ENCODE assay signal across 11 mouse cellular contexts in the genomic region with DNA sequence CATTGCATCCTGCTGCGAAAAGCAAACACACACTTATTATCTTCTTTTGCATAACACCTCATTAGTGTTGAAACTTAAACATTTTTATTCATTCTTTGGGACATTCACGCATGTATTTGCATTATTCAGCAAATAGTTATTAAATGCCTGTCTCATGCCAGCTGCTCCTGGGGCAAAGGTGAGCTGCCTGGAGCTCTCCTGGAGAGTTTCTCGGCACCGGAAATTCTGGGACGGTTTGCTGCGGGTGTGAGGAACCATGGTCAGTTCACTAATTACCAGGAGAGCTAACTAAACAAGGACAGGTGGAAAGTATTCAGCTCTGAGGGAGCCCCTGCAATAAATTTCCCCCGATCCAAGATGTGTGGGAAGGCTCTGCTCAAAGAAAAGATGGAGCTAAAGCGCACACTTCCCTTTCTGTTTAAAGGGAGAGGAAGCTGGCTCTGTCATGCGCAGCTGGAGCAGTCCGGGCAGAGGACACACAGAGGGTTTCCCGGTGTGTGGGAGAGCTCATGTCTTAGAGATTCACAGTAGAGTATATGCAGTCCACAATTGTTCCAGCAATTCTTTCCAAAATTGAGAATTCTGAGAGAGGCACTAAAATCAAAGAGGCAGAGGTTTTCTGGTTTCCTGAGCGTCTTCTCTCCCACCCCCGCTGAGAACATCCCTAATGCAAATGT. TPM values are rescaled to one million over a fixed set of nuclear protein-coding genes. Genes with fewer than 3 reads are reported as not detected.
DNase-seq lines count a peak whose midpoint lies in the region; ATAC-seq and TF ChIP-seq lines count a peak whose summit lies in the region.
"Had no signal": no experiment of that assay in that cellular context is flagged by ENCODE, and none has a peak within 500 bp of the region (broad histone marks: within the 10 kb centered on the region; RNA-seq: fewer than 3 reads in every experiment).

No protein-coding gene starts in this region.

- no peak for DNase-seq in heart, adult 18-20 months
- no peak for DNase-seq in retina, postnatal 1 day
- no peak for DNase-seq in natural killer cell, adult 2 months (ENCODE audit: low spot score in 2 of 2)
- DNase-seq: thymus, adult 18-20 months had no signal

- no peaks in the 10 kb centered on the region for H3K36me3 ChIP-seq in heart, embryonic 15.5 days
- no peaks in the 10 kb centered on the region for H3K36me3 ChIP-seq in intestine, postnatal 0 days (ENCODE audit: control insufficient read depth, insufficient read depth)
- H3K36me3 ChIP-seq in limb, embryonic 15.5 days = no peaks in the 10 kb centered on the region
- H3K36me3 ChIP-seq: embryonic facial prominence, embryonic 12.5 days had no signal

- no peaks in the 10 kb centered on the region for H3K4me1 ChIP-seq in heart, embryonic 15.5 days (replicated peaks)
- no peaks in the 10 kb centered on the region for H3K4me1 ChIP-seq in brown adipose tissue, adult 24 weeks (ENCODE audit: control insufficient read depth, insufficient read depth, insufficient read length, low read length)
- no peaks in the 10 kb centered on the region for H3K4me1 ChIP-seq in intestine, postnatal 0 days (replicated peaks; ENCODE audit: control insufficient read depth, insufficient read depth, low read length)
- H3K4me1 ChIP-seq in limb, embryonic 15.5 days = peaks cover 3% of the 10 kb centered on the region; the same call in 1 of the 2 replicates

- 36% methylated on average over 13 of the region's 13 CpGs for WGBS in heart, embryonic 15.5 days
- 30% methylated on average over 13 of the region's 13 CpGs for WGBS in intestine, postnatal 0 days
- WGBS in limb, embryonic 15.5 days = 30% methylated on average over 13 of the region's 13 CpGs

- H3K9ac ChIP-seq in heart, embryonic 15.5 days = no peak overlapping the region
- no peak overlapping the region for H3K9ac ChIP-seq in intestine, postnatal 0 days (ENCODE audit: low read depth, low read length)
- H3K9ac ChIP-seq in limb, embryonic 15.5 days = no peak overlapping the region
- H3K9ac ChIP-seq: embryonic facial prominence, embryonic 12.5 days; liver, embryonic 14.5 days had no signal

- H3K27ac ChIP-seq in heart, embryonic 15.5 days = no peak overlapping the region
- no peak overlapping the region for H3K27ac ChIP-seq in brown adipose tissue, adult 24 weeks (replicated peaks; ENCODE audit: low read depth, low read length)
- no peak overlapping the region for H3K27ac ChIP-seq in intestine, postnatal 0 days (ENCODE audit: low read depth, low read length)
- no peak overlapping the region for H3K27ac ChIP-seq in limb, embryonic 15.5 days
- H3K27ac ChIP-seq: embryonic facial prominence, embryonic 12.5 days; liver, embryonic 14.5 days had no signal

- no peaks in the 10 kb centered on the region for H3K9me3 ChIP-seq in heart, embryonic 15.5 days (replicated peaks)
- no peaks in the 10 kb centered on the region for H3K9me3 ChIP-seq in intestine, postnatal 0 days (ENCODE audit: control insufficient read depth)
- H3K9me3 ChIP-seq in limb, embryonic 15.5 days = no peaks in the 10 kb centered on the region
- H3K9me3 ChIP-seq: embryonic facial prominence, embryonic 12.5 days had no signal

- no peak for TF ChIP-seq CTCF in intestine, postnatal 0 days (IDR thresholded peaks at IDR 0.05; ENCODE audit: low read depth)

- ATAC-seq in heart, embryonic 15.5 days (replicated peaks; ENCODE audit: insufficient number of reproducible peaks, insufficient read depth, low FRiP score, low read depth) = no peak
- ATAC-seq in intestine, postnatal 0 days = no peak
- no peak for ATAC-seq in limb, embryonic 15.5 days (ENCODE audit: insufficient number of reproducible peaks, low FRiP score, low TSS enrichment, low read depth)
- ATAC-seq in activated CD4-positive, CD25-positive, alpha-beta regulatory T cell, adult 4 months = no peak

- 0 out of 2 replicates have a peak overlapping the region, but pooled peaks have one; percentile 13 for H3K4me3 ChIP-seq in heart, embryonic 15.5 days
- peak overlapping the region; percentile 18; the same call in 1 of the 2 replicates for H3K4me3 ChIP-seq in brown adipose tissue, adult 24 weeks (ENCODE audit: insufficient read depth, low read depth, low read length)
- H3K4me3 ChIP-seq in intestine, postnatal 0 days (ENCODE audit: low read depth, low read length) = no peak overlapping the region
- no peak overlapping the region for H3K4me3 ChIP-seq in limb, embryonic 15.5 days
- H3K4me3 ChIP-seq: embryonic facial prominence, embryonic 12.5 days had no signal

- no peaks in the 10 kb centered on the region for H3K27me3 ChIP-seq in heart, embryonic 15.5 days
- no peaks in the 10 kb centered on the region for H3K27me3 ChIP-seq in intestine, postnatal 0 days (replicated peaks; ENCODE audit: control insufficient read depth, insufficient read depth, low read length)
- H3K27me3 ChIP-seq in limb, embryonic 15.5 days = no peaks in the 10 kb centered on the region
- H3K27me3 ChIP-seq: embryonic facial prominence, embryonic 12.5 days had no signal

- peak overlapping the region; percentile 41 for H3K4me2 ChIP-seq in heart, embryonic 15.5 days
- peak overlapping the region; percentile 35 for H3K4me2 ChIP-seq in intestine, postnatal 0 days (replicated peaks; ENCODE audit: low read depth)
- 0 out of 2 replicates have a peak overlapping the region, but pooled peaks have one; percentile 6 for H3K4me2 ChIP-seq in limb, embryonic 15.5 days
- H3K4me2 ChIP-seq: embryonic facial prominence, embryonic 12.5 days had no signal

RNA-seq across cellular contexts. Expression of a gene that starts 16.0 kb away (rescaled TPM):
- 5.9 and 6.6 TPM in 2 replicates for polyA plus RNA-seq in heart, embryonic 15.5 days (2015; fragmentation: Nextera tagmentation; extraction: Ambion mirVana)
- 1 to 10 TPM; 6.6 to 8.5 TPM for total RNA-seq in heart, adult 18-20 months (2021)
- 2.9 and 5.5 TPM in 2 replicates for polyA plus RNA-seq in brown adipose tissue, adult 24 weeks (2012; ENCODE audit: insufficient read depth, insufficient read length, missing spikeins)
- 2.3 and 3.1 TPM in 2 replicates for polyA plus RNA-seq in intestine, postnatal 0 days (2015; fragmentation: Nextera tagmentation; extraction: Ambion mirVana)
- 7.7 and 7.9 TPM in 2 replicates for polyA plus RNA-seq in limb, embryonic 15.5 days (2015; fragmentation: Nextera tagmentation; extraction: Ambion mirVana)
- 1 to 10 TPM; 9.3 to 9.4 TPM for polyA plus RNA-seq in activated CD4-positive, CD25-positive, alpha-beta regulatory T cell, adult 4 months (2017; shearing (Covaris generic))

Comparison
In these comparisons a context has a peak if more than half of its experiments do, and no peak if none do; other contexts are left out.
1. H3K4me3 ChIP-seq: peak in heart, embryonic 15.5 days (single experiment) and brown adipose tissue, adult 24 weeks (single experiment); none in intestine, postnatal 0 days (single experiment) and limb, embryonic 15.5 days (single experiment).
2. Peak in every context shown above with its lines, with median percentiles within 50 percentile points of each other: H3K4me2 ChIP-seq.